8 mouse cellular contexts compared by ENCODE assay signal in the genomic region with DNA sequence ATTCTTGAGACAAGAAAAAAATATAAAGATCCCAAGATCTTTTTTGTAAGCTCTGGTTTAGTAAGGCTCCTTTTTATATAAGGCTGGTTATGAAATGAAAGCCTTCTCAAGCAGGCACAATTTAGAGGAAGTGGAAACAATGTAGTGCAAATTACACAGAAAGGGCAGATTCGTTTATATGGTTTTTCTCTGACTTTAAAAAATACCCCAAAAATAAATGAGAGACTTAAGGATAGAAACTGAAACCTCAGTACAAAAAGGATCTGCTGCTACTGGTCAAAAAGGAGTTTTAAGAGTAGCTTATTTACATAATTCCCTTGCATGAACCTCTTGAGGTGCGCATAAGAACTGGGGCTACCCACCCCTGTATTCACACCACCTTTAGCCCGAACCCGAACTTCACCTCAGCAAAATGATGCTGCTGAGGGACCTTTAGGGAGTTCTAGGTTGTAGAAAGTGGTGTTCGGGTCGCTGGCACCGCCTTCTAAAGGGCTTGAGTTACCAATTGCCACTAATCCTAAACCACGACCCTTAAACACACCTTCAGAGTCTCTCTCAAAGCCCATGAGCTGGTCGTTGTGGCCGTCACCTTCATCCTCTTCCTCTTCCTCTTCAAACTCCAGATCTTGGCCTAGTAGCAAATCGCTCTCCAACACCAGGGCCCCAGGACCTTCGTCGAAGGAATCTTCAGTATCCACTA. TPM values are rescaled to one million over a fixed set of nuclear protein-coding genes. Genes with fewer than 3 reads are reported as not detected.
DNase-seq lines count a peak whose midpoint lies in the region; ATAC-seq and TF ChIP-seq lines count a peak whose summit lies in the region.

No protein-coding gene starts in this region.

- peak overlapping the region; percentile 96 for H3K27ac ChIP-seq in heart, embryonic 10.5 days
- H3K27ac ChIP-seq in forebrain, embryonic 14.5 days (ENCODE audit: low read depth, low read length) = peak overlapping the region; percentile 76; the same call in 1 of the 2 replicates
- H3K27ac ChIP-seq in liver, embryonic 14.5 days = peak overlapping the region; percentile 36

- peaks cover 8% of the 10 kb centered on the region; the same call in 1 of the 2 replicates for H3K4me1 ChIP-seq in heart, embryonic 10.5 days
- H3K4me1 ChIP-seq in forebrain, embryonic 14.5 days (ENCODE audit: control insufficient read depth, insufficient read depth, low read length) = peaks cover 15% of the 10 kb centered on the region
- H3K4me1 ChIP-seq in liver, embryonic 14.5 days (replicated peaks; ENCODE audit: control insufficient read depth in 2 of 2, insufficient read depth in 2 of 2, low read length in 1 of 2) = peaks cover 0 to 3% of the 10 kb centered on the region in 2 experiments; a peak in 3 of 4 replicates

- no peak for TF ChIP-seq EP300 in liver, embryonic 14.5 days (IDR thresholded peaks at IDR 0.05; ENCODE audit: low read depth)

- H3K36me3 ChIP-seq in heart, embryonic 10.5 days = peaks cover 84% of the 10 kb centered on the region
- peaks cover 83% of the 10 kb centered on the region for H3K36me3 ChIP-seq in forebrain, embryonic 14.5 days (ENCODE audit: control insufficient read depth, insufficient read depth, low read length)
- H3K36me3 ChIP-seq in liver, embryonic 14.5 days (replicated peaks; ENCODE audit: control insufficient read depth, insufficient read depth, low read depth) = peaks cover 75% of the 10 kb centered on the region

- H3K9ac ChIP-seq in forebrain, embryonic 14.5 days (ENCODE audit: low read length) = peak overlapping the region; percentile 93
- H3K9ac ChIP-seq in liver, embryonic 14.5 days (replicated peaks) = peak overlapping the region; percentile 67

- no peak for DNase-seq in heart, embryonic 10.5 days (ENCODE audit: low spot score)
- no peak for DNase-seq in heart, adult 9 months (ENCODE audit: low spot score in 2 of 2)
- peak; percentile 53 for DNase-seq in B cell, adult 2 months
- peak; percentile 4 for DNase-seq in forebrain, embryonic 14.5 days (ENCODE audit: low spot score)
- no peak for DNase-seq in liver, embryonic 14.5 days (ENCODE audit: low read depth in 3 of 3, low spot score in 3 of 3)
- DNase-seq in urinary bladder, postnatal 14 days (ENCODE audit: low spot score) = no peak
- no peak for DNase-seq in adipocyte (ENCODE audit: low spot score)
- no peak for DNase-seq in thymus, postnatal 10 days (ENCODE audit: low spot score in 2 of 2)

- ATAC-seq in forebrain, embryonic 14.5 days = no peak
- ATAC-seq in liver, embryonic 14.5 days (ENCODE audit: insufficient read depth) = no peak

- no peak for TF ChIP-seq CTCF in liver, embryonic 14.5 days (IDR thresholded peaks at IDR 0.05; ENCODE audit: low read depth)

- 22% methylated on average over 13 of the region's 13 CpGs for WGBS in heart, embryonic 10.5 days
- 21% methylated on average over 13 of the region's 13 CpGs for WGBS in forebrain, embryonic 14.5 days
- WGBS in liver, embryonic 14.5 days (ENCODE audit: insufficient replicate concordance) = 18% methylated on average over 13 of the region's 13 CpGs

- peaks cover 5% of the 10 kb centered on the region for H3K9me3 ChIP-seq in heart, embryonic 10.5 days
- 0 out of 2 replicates have a peak, but pooled peaks cover 3% of the 10 kb centered on the region for H3K9me3 ChIP-seq in forebrain, embryonic 14.5 days (replicated peaks; ENCODE audit: control insufficient read depth, low read length)
- no peaks in the 10 kb centered on the region; the same call in 1 of the 2 replicates for H3K9me3 ChIP-seq in liver, embryonic 14.5 days (ENCODE audit: control insufficient read depth, low read length)

- H3K4me2 ChIP-seq in forebrain, embryonic 14.5 days (ENCODE audit: low read length) = peak overlapping the region; percentile 95
- peak overlapping the region; percentile 87 for H3K4me2 ChIP-seq in liver, embryonic 14.5 days (ENCODE audit: low read depth)

- peak overlapping the region; percentile 85 for H3K4me3 ChIP-seq in heart, embryonic 10.5 days
- H3K4me3 ChIP-seq in forebrain, embryonic 14.5 days (ENCODE audit: low read depth, low read length) = peak overlapping the region; percentile 86
- peak overlapping the region; percentile 77 to 85 for H3K4me3 ChIP-seq in liver, embryonic 14.5 days (ENCODE audit: insufficient read depth in 1 of 2, low read depth in 2 of 2, low read length in 2 of 2)

- H3K27me3 ChIP-seq in heart, embryonic 10.5 days (ENCODE audit: insufficient read depth, poor library complexity, severe bottlenecking) = no peaks in the 10 kb centered on the region
- H3K27me3 ChIP-seq in forebrain, embryonic 14.5 days (replicated peaks; ENCODE audit: control insufficient read depth, insufficient read depth, low read length) = no peaks in the 10 kb centered on the region
- no peaks in the 10 kb centered on the region for H3K27me3 ChIP-seq in liver, embryonic 14.5 days (ENCODE audit: control insufficient read depth, insufficient read depth, low read length)

RNA-seq across cellular contexts. Expression of gene Zfp513, which starts 0.9 kb away (rescaled TPM):
- 7.3 and 11.0 TPM in 2 replicates for polyA plus RNA-seq in heart, embryonic 10.5 days (2016; fragmentation: Nextera tagmentation; extraction: Ambion mirVana)
- 7.2 and 8.7 TPM in 2 replicates for polyA plus RNA-seq in forebrain, embryonic 14.5 days (2014; fragmentation: Nextera tagmentation; extraction: Ambion mirVana)
- polyA plus RNA-seq in liver, embryonic 14.5 days (2012; rRNA removed) = 8.5 and 8.8 TPM in 2 replicates
- 0.80 and 1.2 TPM in 2 replicates for polyA plus RNA-seq in liver, embryonic 14.5 days (2014; fragmentation: Nextera tagmentation; extraction: Ambion mirVana)

RNA-seq across cellular contexts. Expression of gene Eif2b4, which starts 8.0 kb away (rescaled TPM):
- polyA plus RNA-seq in heart, embryonic 10.5 days (2016; fragmentation: Nextera tagmentation; extraction: Ambion mirVana) = 73.4 and 77.6 TPM in 2 replicates
- 84.5 and 87.3 TPM in 2 replicates for polyA plus RNA-seq in forebrain, embryonic 14.5 days (2014; fragmentation: Nextera tagmentation; extraction: Ambion mirVana)
- polyA plus RNA-seq in liver, embryonic 14.5 days (2012; rRNA removed) = 20.9 and 29.9 TPM in 2 replicates
- polyA plus RNA-seq in liver, embryonic 14.5 days (2014; fragmentation: Nextera tagmentation; extraction: Ambion mirVana) = 43.6 and 46.1 TPM in 2 replicates

RNA-seq across cellular contexts. Expression of gene Snx17, which starts 8.2 kb away (rescaled TPM):
- polyA plus RNA-seq in heart, embryonic 10.5 days (2016; fragmentation: Nextera tagmentation; extraction: Ambion mirVana) = 133 TPM in 2 replicates
- polyA plus RNA-seq in forebrain, embryonic 14.5 days (2014; fragmentation: Nextera tagmentation; extraction: Ambion mirVana) = 135 and 142 TPM in 2 replicates
- polyA plus RNA-seq in liver, embryonic 14.5 days (2012; rRNA removed) = 20.7 and 23.7 TPM in 2 replicates
- polyA plus RNA-seq in liver, embryonic 14.5 days (2014; fragmentation: Nextera tagmentation; extraction: Ambion mirVana) = 36.4 and 37.6 TPM in 2 replicates

RNA-seq across cellular contexts. Expression of gene Ppm1g, which starts 19.3 kb away (rescaled TPM):
- polyA plus RNA-seq in heart, embryonic 10.5 days (2016; fragmentation: Nextera tagmentation; extraction: Ambion mirVana) = 148 and 151 TPM in 2 replicates
- 133 and 143 TPM in 2 replicates for polyA plus RNA-seq in forebrain, embryonic 14.5 days (2014; fragmentation: Nextera tagmentation; extraction: Ambion mirVana)
- 76.0 and 115 TPM in 2 replicates for polyA plus RNA-seq in liver, embryonic 14.5 days (2012; rRNA removed)
- polyA plus RNA-seq in liver, embryonic 14.5 days (2014; fragmentation: Nextera tagmentation; extraction: Ambion mirVana) = 98.9 and 113 TPM in 2 replicates

RNA-seq across cellular contexts. Expression of gene Gtf3c2, which starts 21.2 kb away (rescaled TPM):
- polyA plus RNA-seq in heart, embryonic 10.5 days (2016; fragmentation: Nextera tagmentation; extraction: Ambion mirVana) = 67.1 and 81.9 TPM in 2 replicates
- 45.7 and 47.5 TPM in 2 replicates for polyA plus RNA-seq in forebrain, embryonic 14.5 days (2014; fragmentation: Nextera tagmentation; extraction: Ambion mirVana)
- polyA plus RNA-seq in liver, embryonic 14.5 days (2012; rRNA removed) = 31.2 and 31.3 TPM in 2 replicates
- polyA plus RNA-seq in liver, embryonic 14.5 days (2014; fragmentation: Nextera tagmentation; extraction: Ambion mirVana) = 22.8 and 25.3 TPM in 2 replicates

Comparison
In these comparisons a context has a peak if more than half of its experiments do, and no peak if none do; other contexts are left out.
1. DNase-seq: peak in B cell, adult 2 months (2 of 2) and forebrain, embryonic 14.5 days (single experiment); none in heart, embryonic 10.5 days (single experiment), heart, adult 9 months (0 of 2), liver, embryonic 14.5 days (0 of 3), urinary bladder, postnatal 14 days (single experiment), adipocyte (single experiment) and thymus, postnatal 10 days (0 of 2).
2. H3K27ac ChIP-seq: peak in every context shown above with its lines; median percentile 96 in heart, embryonic 10.5 days; 76 in forebrain, embryonic 14.5 days; 36 in liver, embryonic 14.5 days.
3. Peak in every context shown above with its lines, with median percentiles within 50 percentile points of each other: H3K4me3 ChIP-seq.